Mouse (Mus musculus): ENCODE measurements around the gene 4930564D02Rik. TPM values are rescaled to one million over a fixed set of nuclear protein-coding genes. Genes with fewer than 3 reads are reported as not detected.

4930564D02Rik gene
- polyA plus RNA-seq, 1 experiment from 2014 or later, result not detected

DNA sequence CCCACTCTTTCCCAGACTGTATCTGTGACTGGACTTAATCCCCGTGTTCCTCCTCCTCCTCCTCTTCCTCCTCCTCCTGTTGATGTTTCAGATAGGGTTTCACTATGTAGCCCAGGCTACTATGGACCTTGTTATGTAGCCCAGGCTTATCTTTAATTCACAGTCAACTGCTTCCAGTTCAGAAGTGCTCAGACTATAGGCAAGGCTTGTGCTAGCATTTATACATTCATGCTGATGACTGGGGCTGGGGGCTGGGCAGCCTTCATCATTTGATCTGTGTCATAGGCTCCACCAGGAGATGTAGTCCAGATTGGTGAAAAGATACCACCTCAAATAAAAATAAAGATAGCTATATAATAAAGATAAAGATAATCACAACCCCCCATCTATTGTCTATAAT lies 4.7 kb upstream of the 4930564D02Rik start:
- no peaks in the 10 kb centered on the region for H3K27me3 ChIP-seq (ENCODE audit: insufficient read depth, poor library complexity, severe bottlenecking)
- H3K4me1 ChIP-seq, result peaks cover 26% of the 10 kb centered on the region
- no peak overlapping the region for H3K27ac ChIP-seq
- DNase-seq (ENCODE audit: low spot score), result no peak
- H3K36me3 ChIP-seq, result no peaks in the 10 kb centered on the region
- H3K9me3 ChIP-seq, result no peaks in the 10 kb centered on the region
- H3K4me3 ChIP-seq, result no peak overlapping the region
- WGBS, result 81% methylated on average over 1 of the region's 1 CpGs

DNA sequence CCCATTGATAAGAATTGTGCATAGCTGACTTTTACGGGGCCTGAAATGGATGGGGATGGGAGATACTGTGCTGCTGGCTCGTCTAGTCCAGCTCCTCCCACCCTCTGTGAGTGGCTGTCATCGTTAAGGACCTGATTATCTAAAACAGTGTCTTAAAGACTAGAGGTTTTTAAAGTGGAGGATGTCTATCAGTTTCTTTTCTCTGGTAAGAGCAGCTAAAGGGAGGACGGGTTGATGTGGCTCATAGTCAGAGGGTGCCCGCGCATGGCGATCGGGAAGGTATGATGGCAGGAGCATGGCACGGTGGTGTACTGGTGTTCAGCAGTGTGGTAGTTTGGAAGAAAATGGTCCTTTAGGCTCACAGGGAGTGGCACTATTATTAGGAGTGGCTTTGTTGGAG lies 4.0 kb upstream of the 4930564D02Rik start:
- Histone ChIP-seq H3K4me3 (no peak overlapping the region), H3K9me3 (no peaks in the 10 kb centered on the region), H3K4me1 (peaks cover 26% of the 10 kb centered on the region), H3K27me3 (ENCODE audit: insufficient read depth, poor library complexity, severe bottlenecking) (no peaks in the 10 kb centered on the region), H3K27ac (no peak overlapping the region), H3K36me3 (no peaks in the 10 kb centered on the region)
- DNase-seq (ENCODE audit: low spot score), result no peak
- 66% methylated on average over 9 of the region's 9 CpGs for WGBS

DNA sequence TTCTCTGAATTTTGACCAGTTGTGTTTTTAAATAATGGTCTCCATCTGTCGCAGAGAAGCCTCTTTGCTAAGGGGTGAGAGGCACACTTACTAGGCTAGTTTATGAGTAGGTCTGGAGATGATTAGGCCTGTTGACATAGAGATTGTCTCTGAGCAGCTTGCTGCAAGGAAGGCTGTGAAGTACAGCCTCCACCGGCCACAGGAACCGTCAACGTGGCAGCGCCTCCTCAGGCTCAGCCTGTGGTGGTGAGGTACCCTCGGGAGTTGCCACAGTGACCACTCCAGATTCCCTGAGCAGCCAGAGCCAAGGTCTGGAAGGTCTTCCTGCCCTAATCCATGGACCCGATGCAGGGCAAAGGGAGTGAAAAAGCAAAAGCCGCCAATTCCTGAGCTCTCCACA lies 3.9 kb downstream of the 4930564D02Rik start:
- H3K4me3 ChIP-seq, result no peak overlapping the region
- no peaks in the 10 kb centered on the region for H3K4me1 ChIP-seq
- no peaks in the 10 kb centered on the region for H3K9me3 ChIP-seq
- WGBS, result 63% methylated on average over 8 of the region's 8 CpGs
- DNase-seq (ENCODE audit: low spot score), result no peak
- no peaks in the 10 kb centered on the region; the same call in 1 of the 2 replicates for H3K27me3 ChIP-seq (ENCODE audit: insufficient read depth, poor library complexity, severe bottlenecking)
- H3K27ac ChIP-seq, result no peak overlapping the region
- H3K36me3 ChIP-seq, result no peaks in the 10 kb centered on the region

DNA sequence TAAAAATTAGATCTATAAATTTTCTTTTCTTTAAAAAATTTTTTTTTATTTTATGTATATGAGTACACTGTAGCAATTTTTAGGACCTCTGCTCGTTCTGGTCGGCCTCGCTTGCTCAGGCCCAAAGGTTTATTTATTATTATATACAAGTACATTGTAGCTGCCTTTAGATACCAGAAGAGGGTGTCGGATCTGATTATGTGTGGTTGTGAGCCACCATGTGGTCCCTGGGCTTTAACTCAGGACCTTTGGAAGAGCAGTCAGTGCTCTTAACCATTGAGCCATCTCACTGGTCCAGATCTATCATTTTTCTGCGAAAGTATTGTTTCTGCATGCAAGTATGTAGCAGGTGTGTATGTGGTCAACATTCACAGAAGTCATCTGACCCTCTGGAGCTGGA lies 4.6 kb downstream of the 4930564D02Rik start:
- H3K4me1 ChIP-seq, result no peaks in the 10 kb centered on the region
- DNase-seq (ENCODE audit: low spot score), result no peak
- H3K9me3 ChIP-seq, result no peaks in the 10 kb centered on the region
- WGBS, result 90% methylated on average over 5 of the region's 5 CpGs
- H3K36me3 ChIP-seq, result no peaks in the 10 kb centered on the region
- H3K27ac ChIP-seq, result no peak overlapping the region
- no peak overlapping the region for H3K4me3 ChIP-seq
- no peaks in the 10 kb centered on the region; the same call in 1 of the 2 replicates for H3K27me3 ChIP-seq (ENCODE audit: insufficient read depth, poor library complexity, severe bottlenecking)

DNA sequence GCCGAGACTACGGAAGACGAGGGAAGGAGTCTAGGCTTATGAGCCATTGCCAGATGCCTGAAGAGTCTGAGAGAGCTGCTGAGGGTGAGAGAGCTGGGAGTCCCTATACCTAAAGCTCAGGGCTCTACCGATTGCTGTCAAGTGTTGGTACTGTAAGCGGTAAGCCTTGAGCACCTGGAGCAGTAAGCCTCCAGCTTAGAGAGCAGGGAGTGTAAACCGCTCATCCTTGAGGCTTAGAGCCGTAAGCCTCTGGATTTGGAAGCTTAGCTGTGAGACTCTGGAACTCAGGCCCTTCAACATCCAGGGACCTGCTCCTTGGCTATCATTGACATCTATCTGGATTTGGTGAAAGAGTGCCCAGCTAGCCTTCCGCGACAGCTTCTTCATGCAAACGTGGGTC lies 5.9 kb downstream of the 4930564D02Rik start:
- WGBS, result 87% methylated on average over 10 of the region's 10 CpGs
- no peak for DNase-seq (ENCODE audit: low spot score)

DNA sequence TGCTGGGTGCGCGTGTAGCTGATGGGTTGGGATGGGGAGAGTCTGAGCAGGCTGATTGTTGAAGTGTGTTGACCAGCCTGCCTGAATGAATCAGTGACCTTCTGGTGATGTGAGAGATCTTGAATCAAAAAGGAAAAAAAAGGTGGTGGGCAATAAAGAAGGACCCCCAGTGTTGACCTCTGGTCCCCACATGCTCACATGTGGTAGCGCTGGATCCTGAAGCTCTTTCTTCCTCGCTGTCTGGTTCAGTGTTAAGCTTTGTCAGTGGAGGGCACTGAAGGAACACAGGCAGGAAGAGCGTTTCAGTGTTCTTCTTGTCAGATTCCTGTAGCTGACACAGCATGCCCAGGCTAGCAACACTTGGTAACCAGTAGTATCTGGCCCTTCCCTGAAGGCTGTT lies 9.2 kb downstream of the 4930564D02Rik start:
- no peaks in the 10 kb centered on the region for H3K36me3 ChIP-seq
- DNase-seq (ENCODE audit: low spot score), result no peak
- no peaks in the 10 kb centered on the region for H3K9me3 ChIP-seq
- H3K4me1 ChIP-seq, result 0 out of 2 replicates have a peak, but pooled peaks cover 4% of the 10 kb centered on the region
- H3K27ac ChIP-seq, result no peak overlapping the region
- WGBS, result 87% methylated on average over 5 of the region's 5 CpGs
- H3K27me3 ChIP-seq (ENCODE audit: insufficient read depth, poor library complexity, severe bottlenecking), result no peaks in the 10 kb centered on the region; the same call in 1 of the 2 replicates
- no peak overlapping the region for H3K4me3 ChIP-seq

More for the DNA sequence above, 5.9 kb downstream of the 4930564D02Rik start:
- no peak overlapping the region for H3K27ac ChIP-seq
- H3K4me3 ChIP-seq, result no peak overlapping the region
- H3K4me1 ChIP-seq, result no peaks in the 10 kb centered on the region
- H3K36me3 ChIP-seq, result no peaks in the 10 kb centered on the region
- no peaks in the 10 kb centered on the region for H3K9me3 ChIP-seq
- no peaks in the 10 kb centered on the region; the same call in 1 of the 2 replicates for H3K27me3 ChIP-seq (ENCODE audit: insufficient read depth, poor library complexity, severe bottlenecking)

DNA sequence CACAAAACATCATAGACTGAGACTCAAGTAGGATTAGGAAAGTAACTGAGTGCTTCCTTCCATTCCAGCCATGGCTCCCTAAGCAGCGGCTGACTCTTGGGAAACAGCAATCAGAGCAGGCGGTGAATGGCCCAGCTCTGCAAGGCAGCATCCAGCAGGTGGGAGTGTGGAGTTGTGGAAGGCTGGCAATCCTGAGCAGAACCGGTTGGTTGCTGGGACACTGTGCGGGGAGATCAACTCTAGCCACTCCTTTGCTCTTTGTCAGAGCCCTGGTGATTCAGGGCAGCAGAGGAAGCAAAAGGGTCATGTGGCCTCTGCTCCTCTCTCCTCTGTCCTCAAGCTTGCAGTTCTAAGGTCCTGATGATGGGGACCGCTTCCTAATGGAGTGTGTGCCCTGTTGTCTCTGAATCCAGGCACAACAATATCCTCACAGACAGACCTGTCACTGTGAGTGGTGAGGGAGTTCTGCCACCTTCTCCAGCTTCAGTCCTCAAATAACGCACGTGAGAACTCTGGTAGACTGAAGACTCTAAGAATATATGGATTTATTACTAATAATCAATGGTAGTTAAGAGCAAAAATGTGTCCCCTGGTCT lies 11.7 kb downstream of the 4930564D02Rik start:
- 0 out of 2 replicates have a peak, but pooled peaks cover 4% of the 10 kb centered on the region for H3K4me1 ChIP-seq
- H3K9me3 ChIP-seq, result no peaks in the 10 kb centered on the region
- WGBS, result 27% methylated on average over 7 of the region's 7 CpGs
- no peaks in the 10 kb centered on the region; the same call in 1 of the 2 replicates for H3K27me3 ChIP-seq (ENCODE audit: insufficient read depth, poor library complexity, severe bottlenecking)
- peak; percentile 91 for DNase-seq (ENCODE audit: low spot score)
- 0 out of 2 replicates have a peak overlapping the region, but pooled peaks have one; percentile 16 for H3K27ac ChIP-seq
- H3K36me3 ChIP-seq, result no peaks in the 10 kb centered on the region
- no peak overlapping the region for H3K4me3 ChIP-seq

DNA sequence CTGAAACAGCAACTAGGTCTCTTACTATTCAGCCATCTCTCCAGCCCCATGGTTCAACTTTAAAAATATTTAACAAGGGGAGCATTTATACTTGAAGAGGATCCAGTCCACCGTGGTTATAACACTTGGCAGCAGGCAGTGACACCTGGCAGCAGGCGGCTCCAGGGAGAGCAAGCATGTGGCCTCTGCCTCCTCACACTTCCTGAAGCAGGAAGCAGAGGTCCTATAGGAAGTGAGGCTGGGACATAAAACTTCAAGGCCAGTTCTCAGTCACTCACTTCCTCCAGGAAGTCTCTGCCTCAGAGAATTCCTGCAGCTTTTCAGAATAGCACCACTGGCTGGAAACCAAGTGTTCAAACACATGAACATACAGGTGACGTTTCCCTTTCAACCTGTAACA lies 20.7 kb downstream of the 4930564D02Rik start:
- 59% methylated on average over 3 of the region's 3 CpGs for WGBS
- H3K36me3 ChIP-seq, result no peaks in the 10 kb centered on the region

DNA sequence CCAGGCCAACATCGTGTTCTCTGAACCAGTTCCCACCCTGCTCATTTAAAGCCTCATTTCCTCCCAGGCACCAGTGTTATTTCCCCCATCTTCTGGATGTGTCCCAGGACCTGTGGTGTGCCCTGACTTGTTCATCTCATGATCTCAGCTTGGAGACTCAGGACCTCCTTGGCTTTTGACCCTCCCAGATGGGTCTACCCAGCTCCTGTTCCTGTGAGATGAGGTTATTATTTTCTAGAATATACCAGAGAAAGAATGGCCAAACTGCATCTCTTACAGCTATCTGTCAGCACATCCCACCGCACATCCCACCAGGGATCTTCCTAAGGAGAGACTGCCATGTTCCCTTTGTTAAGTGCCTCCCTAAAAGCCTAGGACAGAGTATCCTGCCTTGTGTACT lies 22.0 kb downstream of the 4930564D02Rik start:
- 87% methylated on average over 2 of the region's 2 CpGs for WGBS
- DNase-seq (ENCODE audit: low spot score), result peak; percentile 39
- H3K36me3 ChIP-seq, result no peaks in the 10 kb centered on the region

More for the DNA sequence above, 20.7 kb downstream of the 4930564D02Rik start:
- no peaks in the 10 kb centered on the region for H3K27me3 ChIP-seq (ENCODE audit: insufficient read depth, poor library complexity, severe bottlenecking)
- no peak overlapping the region for H3K27ac ChIP-seq
- H3K4me1 ChIP-seq, result peaks cover 4% of the 10 kb centered on the region; the same call in 1 of the 2 replicates
- peak; percentile 70 for DNase-seq (ENCODE audit: low spot score)
- H3K4me3 ChIP-seq, result no peak overlapping the region
- no peaks in the 10 kb centered on the region for H3K9me3 ChIP-seq

DNA sequence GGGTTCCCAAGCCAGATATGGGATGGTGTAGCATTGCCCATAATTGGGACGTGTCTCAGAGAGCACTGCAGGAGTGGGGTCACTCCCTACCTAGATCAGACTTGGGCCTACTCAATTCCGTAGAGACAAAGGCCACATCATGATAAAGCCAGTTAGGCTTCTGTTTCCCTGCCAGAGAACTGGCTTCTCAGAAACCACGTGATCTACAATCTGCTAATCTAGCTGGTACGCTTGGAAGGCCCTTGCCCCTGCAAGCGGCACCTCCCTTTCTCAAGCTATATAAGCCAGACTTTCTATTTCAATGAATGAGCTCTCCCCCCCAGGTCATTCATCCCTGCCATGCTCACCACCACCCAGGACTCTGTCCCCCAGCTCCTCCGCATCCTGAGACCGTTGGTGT lies 23.5 kb downstream of the 4930564D02Rik start:
- Histone ChIP-seq H3K4me3 (no peak overlapping the region), H3K27me3 (ENCODE audit: insufficient read depth, poor library complexity, severe bottlenecking) (no peaks in the 10 kb centered on the region), H3K27ac (no peak overlapping the region), H3K36me3 (no peaks in the 10 kb centered on the region), H3K9me3 (no peaks in the 10 kb centered on the region), H3K4me1 (peaks cover 10% of the 10 kb centered on the region; the same call in 1 of the 2 replicates)
- WGBS, result 81% methylated on average over 7 of the region's 7 CpGs
- DNase-seq (ENCODE audit: low spot score), result no peak

More for the DNA sequence above, 22.0 kb downstream of the 4930564D02Rik start:
- Histone ChIP-seq H3K4me3 (no peak overlapping the region), H3K27ac (no peak overlapping the region), H3K9me3 (no peaks in the 10 kb centered on the region), H3K27me3 (ENCODE audit: insufficient read depth, poor library complexity, severe bottlenecking) (no peaks in the 10 kb centered on the region), H3K4me1 (peaks cover 7% of the 10 kb centered on the region; the same call in 1 of the 2 replicates)

DNA sequence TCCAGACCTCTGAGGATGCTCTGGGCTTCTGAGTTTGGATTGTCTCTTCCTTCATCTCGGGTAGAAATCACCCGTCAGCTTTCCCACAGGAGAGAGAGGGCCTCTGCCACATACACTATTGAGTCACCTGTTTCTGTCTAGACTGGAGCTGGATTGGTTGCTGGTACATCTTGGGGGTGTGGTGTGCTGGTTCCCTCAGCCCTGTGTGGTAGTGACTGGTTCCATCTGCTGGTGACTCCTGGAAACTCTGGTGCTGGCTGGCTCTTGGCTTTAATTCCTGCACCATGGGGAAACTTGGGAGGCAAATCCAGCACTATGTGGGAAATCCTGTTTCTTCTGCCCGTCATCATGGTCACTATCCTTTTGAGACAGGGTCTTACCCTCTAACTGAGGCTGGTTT lies 24.3 kb downstream of the 4930564D02Rik start:
- peak; percentile 79 for DNase-seq (ENCODE audit: low spot score)
- Histone ChIP-seq H3K36me3 (no peaks in the 10 kb centered on the region), H3K4me1 (peaks cover 10% of the 10 kb centered on the region; the same call in 1 of the 2 replicates), H3K27ac (no peak overlapping the region), H3K27me3 (ENCODE audit: insufficient read depth, poor library complexity, severe bottlenecking) (no peaks in the 10 kb centered on the region), H3K4me3 (no peak overlapping the region), H3K9me3 (no peaks in the 10 kb centered on the region)
- WGBS, result 24% methylated on average over 3 of the region's 3 CpGs

DNA sequence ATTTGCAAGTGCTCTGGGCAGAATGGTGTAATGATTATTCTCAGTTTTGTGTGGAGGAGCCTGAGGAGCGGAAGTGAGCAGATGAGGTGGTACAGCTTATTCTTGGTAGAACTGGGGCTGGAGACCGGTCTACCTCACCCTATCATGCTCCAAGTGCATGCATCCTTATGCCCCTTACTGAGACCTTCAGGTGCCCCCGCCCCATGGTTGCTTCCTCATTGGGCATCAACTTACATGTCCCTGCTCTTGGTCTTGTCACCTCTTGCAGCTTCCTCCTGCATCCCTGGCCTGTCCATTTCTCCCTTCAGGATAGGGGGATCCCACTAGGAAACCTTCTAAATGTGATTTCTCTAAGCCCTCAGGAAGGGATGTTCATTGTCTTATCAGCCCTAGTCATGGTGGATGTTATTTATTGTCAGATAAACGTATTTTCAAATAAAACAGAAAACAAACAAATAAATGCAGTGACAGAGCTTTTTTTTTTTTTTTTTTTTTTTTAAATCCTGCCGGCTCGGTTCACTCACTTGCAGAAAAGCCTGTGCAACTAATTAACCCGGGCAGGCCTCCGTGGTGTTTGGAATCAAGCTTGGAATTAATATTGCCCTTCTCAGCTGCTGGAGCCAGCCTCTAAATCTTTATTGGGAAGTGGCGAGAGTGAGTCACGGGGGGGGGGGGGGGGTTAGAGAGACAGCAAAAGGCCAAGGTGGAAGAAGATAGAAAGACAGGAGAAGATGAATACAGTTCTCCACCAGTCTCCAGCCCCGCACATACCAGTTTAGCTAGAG lies 26.3 kb downstream of the 4930564D02Rik start:
- Histone ChIP-seq H3K4me3 (no peak overlapping the region), H3K4me1 (peaks cover 10% of the 10 kb centered on the region; the same call in 1 of the 2 replicates), H3K36me3 (no peaks in the 10 kb centered on the region), H3K27me3 (ENCODE audit: insufficient read depth, poor library complexity, severe bottlenecking) (no peaks in the 10 kb centered on the region), H3K9me3 (no peaks in the 10 kb centered on the region), H3K27ac (no peak overlapping the region)
- peak; percentile 59 for DNase-seq (ENCODE audit: low spot score)
- WGBS, result 75% methylated on average over 11 of the region's 11 CpGs

DNA sequence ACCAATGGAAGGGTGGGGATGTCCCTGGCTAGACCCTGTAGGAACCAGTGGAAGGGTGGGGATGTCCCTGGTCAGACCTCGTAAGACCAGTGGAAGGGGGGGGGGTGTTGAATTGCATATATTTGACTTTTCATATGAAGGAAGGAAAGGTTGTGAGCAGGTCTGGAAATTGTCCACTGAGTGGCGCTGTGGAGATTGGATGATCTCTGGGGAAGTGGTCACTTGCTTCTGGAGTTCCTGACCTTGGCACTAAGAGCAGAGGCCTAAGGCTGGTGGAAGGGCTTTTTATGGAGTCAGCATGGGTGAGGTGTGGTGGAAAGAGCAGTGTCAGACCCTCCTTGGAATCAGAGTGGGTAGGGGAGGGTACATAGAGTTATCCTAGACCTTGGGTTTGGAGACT lies 27.8 kb downstream of the 4930564D02Rik start:
- no peak for DNase-seq (ENCODE audit: low spot score)
- no peaks in the 10 kb centered on the region for H3K27me3 ChIP-seq (ENCODE audit: insufficient read depth, poor library complexity, severe bottlenecking)
- WGBS, result 54% methylated on average over 2 of the region's 2 CpGs
- no peaks in the 10 kb centered on the region for H3K9me3 ChIP-seq
- H3K27ac ChIP-seq, result no peak overlapping the region
- H3K4me3 ChIP-seq, result no peak overlapping the region
- peaks cover 12% of the 10 kb centered on the region for H3K4me1 ChIP-seq
- no peaks in the 10 kb centered on the region for H3K36me3 ChIP-seq
